Mouse (Mus musculus): ENCODE measurements around the gene Gm16253. TPM values are rescaled to one million over a fixed set of nuclear protein-coding genes. Genes with fewer than 3 reads are reported as not detected.

Gm16253 gene
- polyA plus RNA-seq, 1 experiment: not detected

- 78% methylated on average over 11 of the region's 11 CpGs for WGBS
- TF ChIP-seq POLR2A (IDR thresholded peaks at IDR 0.05; ENCODE audit: borderline replicate concordance, control insufficient read depth, low read depth, low read length): no peak
- TF ChIP-seq CTCF (IDR thresholded peaks at IDR 0.05; ENCODE audit: control insufficient read depth, insufficient read depth, low read length): no peak
- no peak overlapping the region for H3K4me3 ChIP-seq (replicated peaks; ENCODE audit: control insufficient read depth, low read depth, low read length)
- H3K27ac ChIP-seq (ENCODE audit: control insufficient read depth, insufficient read depth, low read depth, low read length, poor library complexity): no peak overlapping the region
- H3K4me1 ChIP-seq (ENCODE audit: control insufficient read depth, insufficient read depth, low read length): no peaks in the 10 kb centered on the region; the same call in 1 of the 2 replicates
Observed at GRCm38 (mm10) chr3:96543345-96543744, 33.4 kb upstream of the Gm16253 start.

- Histone ChIP-seq H3K27ac (ENCODE audit: control insufficient read depth, insufficient read depth, low read depth, low read length, poor library complexity) (no peak overlapping the region), H3K4me1 (ENCODE audit: control insufficient read depth, insufficient read depth, low read length) (no peaks in the 10 kb centered on the region; the same call in 1 of the 2 replicates), H3K4me3 (replicated peaks; ENCODE audit: control insufficient read depth, low read depth, low read length) (no peak overlapping the region)
- 26% methylated on average over 1 of the region's 1 CpGs for WGBS
- no peak for TF ChIP-seq CTCF (IDR thresholded peaks at IDR 0.05; ENCODE audit: control insufficient read depth, insufficient read depth, low read length)
- no peak for TF ChIP-seq POLR2A (IDR thresholded peaks at IDR 0.05; ENCODE audit: borderline replicate concordance, control insufficient read depth, low read depth, low read length)
Observed at GRCm38 (mm10) chr3:96545565-96545964, 31.2 kb upstream of the Gm16253 start.

GRCm38 (mm10) chr3:96546880-96547279 is 29.9 kb upstream of the Gm16253 start:
- WGBS: 47% methylated on average over 4 of the region's 4 CpGs
- Histone ChIP-seq H3K27ac (ENCODE audit: control insufficient read depth, insufficient read depth, low read depth, low read length, poor library complexity) (no peak overlapping the region), H3K4me3 (replicated peaks; ENCODE audit: control insufficient read depth, low read depth, low read length) (no peak overlapping the region), H3K4me1 (ENCODE audit: control insufficient read depth, insufficient read depth, low read length) (no peaks in the 10 kb centered on the region; the same call in 1 of the 2 replicates)
- no peak for TF ChIP-seq CTCF (IDR thresholded peaks at IDR 0.05; ENCODE audit: control insufficient read depth, insufficient read depth, low read length)

GRCm38 (mm10) chr3:96547389-96547960 is 29.3 kb upstream of the Gm16253 start:
- no peak overlapping the region for H3K4me3 ChIP-seq (replicated peaks; ENCODE audit: control insufficient read depth, low read depth, low read length)
- 12% methylated on average over 14 of the region's 14 CpGs for WGBS
- H3K4me1 ChIP-seq (ENCODE audit: control insufficient read depth, insufficient read depth, low read length): no peaks in the 10 kb centered on the region; the same call in 1 of the 2 replicates
- H3K27ac ChIP-seq (ENCODE audit: control insufficient read depth, insufficient read depth, low read depth, low read length, poor library complexity): no peak overlapping the region
- TF ChIP-seq POLR2A (IDR thresholded peaks at IDR 0.05; ENCODE audit: borderline replicate concordance, control insufficient read depth, low read depth, low read length) (no peak), CTCF (IDR thresholded peaks at IDR 0.05; ENCODE audit: control insufficient read depth, insufficient read depth, low read length) (peak; percentile 87)

- 86% methylated on average over 7 of the region's 7 CpGs for WGBS
Observed at GRCm38 (mm10) chr3:96548824-96549223, 28.0 kb upstream of the Gm16253 start.

GRCm38 (mm10) chr3:96549346-96549745 is 27.4 kb upstream of the Gm16253 start:
- Histone ChIP-seq H3K4me3 (replicated peaks; ENCODE audit: control insufficient read depth, low read depth, low read length) (no peak overlapping the region), H3K27ac (ENCODE audit: control insufficient read depth, insufficient read depth, low read depth, low read length, poor library complexity) (no peak overlapping the region), H3K4me1 (ENCODE audit: control insufficient read depth, insufficient read depth, low read length) (no peaks in the 10 kb centered on the region; the same call in 1 of the 2 replicates)
- 50% methylated on average over 5 of the region's 5 CpGs for WGBS
- no peak for TF ChIP-seq POLR2A (IDR thresholded peaks at IDR 0.05; ENCODE audit: borderline replicate concordance, control insufficient read depth, low read depth, low read length)
- TF ChIP-seq CTCF (IDR thresholded peaks at IDR 0.05; ENCODE audit: control insufficient read depth, insufficient read depth, low read length): no peak

More at GRCm38 (mm10) chr3:96548824-96549223, 28.0 kb upstream of the Gm16253 start:
- H3K27ac ChIP-seq (ENCODE audit: control insufficient read depth, insufficient read depth, low read depth, low read length, poor library complexity): no peak overlapping the region
- no peak overlapping the region for H3K4me3 ChIP-seq (replicated peaks; ENCODE audit: control insufficient read depth, low read depth, low read length)
- no peaks in the 10 kb centered on the region; the same call in 1 of the 2 replicates for H3K4me1 ChIP-seq (ENCODE audit: control insufficient read depth, insufficient read depth, low read length)
- TF ChIP-seq CTCF (IDR thresholded peaks at IDR 0.05; ENCODE audit: control insufficient read depth, insufficient read depth, low read length) (no peak), POLR2A (IDR thresholded peaks at IDR 0.05; ENCODE audit: borderline replicate concordance, control insufficient read depth, low read depth, low read length) (no peak)

GRCm38 (mm10) chr3:96551203-96551602 is 25.6 kb upstream of the Gm16253 start:
- no peaks in the 10 kb centered on the region; the same call in 1 of the 2 replicates for H3K4me1 ChIP-seq (ENCODE audit: control insufficient read depth, insufficient read depth, low read length)
- no peak overlapping the region for H3K27ac ChIP-seq (ENCODE audit: control insufficient read depth, insufficient read depth, low read depth, low read length, poor library complexity)
- WGBS: 3% methylated on average over 8 of the region's 8 CpGs

GRCm38 (mm10) chr3:96551890-96552289 is 24.9 kb upstream of the Gm16253 start:
- no peak overlapping the region for H3K27ac ChIP-seq (ENCODE audit: control insufficient read depth, insufficient read depth, low read depth, low read length, poor library complexity)
- H3K4me1 ChIP-seq (ENCODE audit: control insufficient read depth, insufficient read depth, low read length): no peaks in the 10 kb centered on the region; the same call in 1 of the 2 replicates
- no peak for TF ChIP-seq POLR2A (IDR thresholded peaks at IDR 0.05; ENCODE audit: borderline replicate concordance, control insufficient read depth, low read depth, low read length)
- no peak for TF ChIP-seq CTCF (IDR thresholded peaks at IDR 0.05; ENCODE audit: control insufficient read depth, insufficient read depth, low read length)
- H3K4me3 ChIP-seq (replicated peaks; ENCODE audit: control insufficient read depth, low read depth, low read length): no peak overlapping the region
- 23% methylated on average over 7 of the region's 7 CpGs for WGBS

More at GRCm38 (mm10) chr3:96551203-96551602, 25.6 kb upstream of the Gm16253 start:
- TF ChIP-seq CTCF (IDR thresholded peaks at IDR 0.05; ENCODE audit: control insufficient read depth, insufficient read depth, low read length) (peak; percentile 22; the same call in 1 of the 2 replicates), POLR2A (IDR thresholded peaks at IDR 0.05; ENCODE audit: borderline replicate concordance, control insufficient read depth, low read depth, low read length) (no peak)
- no peak overlapping the region for H3K4me3 ChIP-seq (replicated peaks; ENCODE audit: control insufficient read depth, low read depth, low read length)

Measured in bone marrow, adult 2 months (tissue).